Mouse (Mus musculus) intestine, postnatal 0 days (tissue): ENCODE data around the gene Fgfr2. TPM values are rescaled to one million over a fixed set of nuclear protein-coding genes. Genes with fewer than 3 reads are reported as not detected.

Experiments used
- ATAC-seq: fragments of 200-750 bp; cut with Nextera tagmentation; 2 replicates; pipeline ENCODE4 v1.8.0; 2017; ENCODE audit warnings: mild to moderate bottlenecking, moderate TSS enrichment, moderate library complexity
- H3K27ac ChIP-seq: fragments of 300-500 bp; sonication (generic); 2 replicates; pipeline ENCODE4 v1.5.1; 2014; ENCODE audit warnings: mild to moderate bottlenecking, low read depth, low read length, moderate library complexity
- H3K27me3 ChIP-seq: fragments of 300-500 bp; sonication (generic); replicated peaks from 2 replicates; pipeline ENCODE4 v1.6.1; 2014; ENCODE audit warnings: low read length, mixed read lengths; ENCODE audit not compliant: control insufficient read depth, insufficient read depth
- H3K36me3 ChIP-seq: fragments of 300-500 bp; sonication (generic); 2 replicates; pipeline ENCODE4 v1.6.1; 2014; ENCODE audit warnings: mild to moderate bottlenecking, moderate library complexity; ENCODE audit not compliant: control insufficient read depth, insufficient read depth
- H3K4me1 ChIP-seq: fragments of 300-500 bp; sonication (generic); replicated peaks from 2 replicates; pipeline ENCODE4 v1.6.1; 2014; ENCODE audit warnings: antibody characterized with exemption, low read length, mixed read lengths; ENCODE audit not compliant: control insufficient read depth, insufficient read depth
- H3K4me2 ChIP-seq: fragments of 300-500 bp; sonication (generic); replicated peaks from 2 replicates; pipeline ENCODE4 v1.6.1; 2014; ENCODE audit warnings: low read depth, mild to moderate bottlenecking, moderate library complexity
- H3K4me3 ChIP-seq: fragments of 300-500 bp; sonication (generic); 2 replicates; pipeline ENCODE4 v1.5.1; 2014; ENCODE audit warnings: low read depth, low read length
- H3K9ac ChIP-seq: fragments of 300-500 bp; sonication (generic); 2 replicates; pipeline ENCODE4 v1.6.1; 2014; ENCODE audit warnings: mild to moderate bottlenecking, low read depth, low read length
- H3K9me3 ChIP-seq: fragments of 300-500 bp; sonication (generic); 2 replicates; pipeline ENCODE4 v1.6.1; 2016; ENCODE audit warnings: mixed run types; ENCODE audit not compliant: control insufficient read depth
- CTCF ChIP-seq: sonication (generic); IDR thresholded peaks from 2 replicates; pipeline ENCODE4 v1.5.1; 2016; ENCODE audit warnings: low read depth, mild to moderate bottlenecking, control low read depth, antibody characterized with exemption, moderate library complexity
- WGBS: fragments of 180-500 bp; shearing (Covaris S2); extraction: QIAGEN DNeasy Blood & Tissue Kit; methylation state at CpG from one replicate; pipeline ENCODE4 v1.1.7; 2014; 5-methylcytosine and 5-hydroxymethylcytosine counted together
- polyA plus RNA-seq: library from polyadenylated mRNA; unstranded; fragments of >200 nt; fragmentation: Nextera tagmentation; extraction: Ambion mirVana; gene quantifications from 2 replicates; pipeline ENCODE4 v1.2.1, GENCODE M21; 2015

Gene Fgfr2
- polyA plus RNA-seq, 1 experiment from 2014 or later = 29.5 TPM

DNA sequence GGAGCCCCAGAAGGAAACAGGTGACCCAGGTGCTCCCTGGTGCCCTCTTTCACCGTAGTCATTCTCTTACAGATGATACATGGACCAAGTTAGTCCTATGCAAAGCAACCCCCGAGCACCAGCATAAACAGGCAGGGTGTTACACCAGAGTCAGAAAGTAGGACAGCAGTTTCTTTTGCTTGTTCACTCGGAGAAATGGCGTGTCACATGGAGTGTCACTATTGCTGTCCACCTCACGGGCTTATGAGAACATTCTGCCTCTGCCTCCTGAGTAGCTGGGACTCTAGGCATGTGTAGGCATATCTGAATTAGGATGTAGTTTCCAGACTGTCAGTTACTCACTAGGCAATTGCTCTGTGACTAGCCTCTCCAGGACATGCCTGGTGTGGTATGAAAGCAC lies 1109.2 kb downstream of the Fgfr2 start:
- H3K9ac ChIP-seq = no peak overlapping the region
- 83% methylated on average over 5 of the region's 5 CpGs for WGBS

DNA sequence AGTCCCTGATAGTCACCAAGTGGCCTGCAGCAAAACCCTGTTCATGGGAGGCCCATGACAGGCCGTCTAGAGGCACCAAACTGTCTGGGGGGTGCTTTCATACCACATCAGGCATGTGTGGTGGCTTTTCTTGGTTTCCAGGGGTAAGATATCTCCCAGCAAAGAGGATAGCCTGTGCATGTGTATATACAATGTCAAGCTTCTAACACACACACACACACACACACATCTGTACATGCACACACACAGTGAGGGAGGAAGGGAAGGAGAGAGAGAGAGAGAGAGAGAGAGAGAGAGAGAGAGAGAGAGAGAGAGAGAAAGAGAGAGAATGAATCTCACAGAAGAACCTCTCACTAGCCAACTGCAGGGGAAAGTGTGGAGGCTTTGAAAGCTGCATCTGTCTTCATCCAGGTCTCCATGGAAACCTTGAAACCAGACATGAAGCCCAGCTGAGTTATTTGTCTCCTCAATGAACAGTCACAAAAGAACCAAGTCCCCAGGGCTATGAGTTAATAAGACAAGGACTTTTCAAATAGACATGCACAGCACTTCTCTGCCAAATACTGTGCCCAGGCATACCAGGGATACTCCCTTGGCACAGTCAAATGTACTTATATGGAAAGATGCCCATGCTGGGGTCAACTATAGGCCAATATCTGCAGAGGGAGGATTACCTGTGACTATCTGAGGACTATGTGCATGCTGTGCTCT lies 1110.0 kb downstream of the Fgfr2 start:
- Histone ChIP-seq H3K4me2 (no peak overlapping the region), H3K36me3 (no peaks in the 10 kb centered on the region), H3K9me3 (no peaks in the 10 kb centered on the region), H3K4me1 (no peaks in the 10 kb centered on the region), H3K9ac (no peak overlapping the region), H3K27ac (no peak overlapping the region), H3K27me3 (peaks cover 6% of the 10 kb centered on the region; the same call in 1 of the 2 replicates), H3K4me3 (no peak overlapping the region)
- WGBS = 42% methylated on average over 1 of the region's 1 CpGs
- no peak for ATAC-seq
- no peak for TF ChIP-seq CTCF

More for the DNA sequence above, 1109.2 kb downstream of the Fgfr2 start:
- ATAC-seq = no peak
- no peak overlapping the region for H3K4me2 ChIP-seq
- H3K4me3 ChIP-seq = no peak overlapping the region
- peaks cover 14% of the 10 kb centered on the region for H3K27me3 ChIP-seq
- H3K36me3 ChIP-seq = no peaks in the 10 kb centered on the region
- H3K9me3 ChIP-seq = no peaks in the 10 kb centered on the region
- no peak overlapping the region for H3K27ac ChIP-seq
- TF ChIP-seq CTCF = no peak
- H3K4me1 ChIP-seq = no peaks in the 10 kb centered on the region

DNA sequence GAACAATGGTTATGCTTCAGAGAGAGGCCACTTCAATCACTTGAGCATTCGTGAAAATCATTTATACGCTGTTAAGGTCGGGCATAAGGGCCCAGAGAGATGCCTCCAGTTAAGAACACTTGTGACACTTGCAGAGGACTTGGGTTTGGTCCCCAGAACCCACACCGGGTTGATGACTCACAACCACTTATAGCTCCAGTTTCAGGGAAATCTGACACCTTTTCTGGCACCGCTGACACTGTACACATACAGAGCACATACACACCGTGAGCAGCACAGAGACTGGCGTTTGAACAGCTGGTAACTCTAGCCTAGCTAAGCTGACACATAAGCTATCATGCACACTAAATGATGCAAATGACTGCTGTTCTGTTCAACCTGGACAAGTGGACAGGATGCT lies 1114.1 kb downstream of the Fgfr2 start:
- Histone ChIP-seq H3K27ac (no peak overlapping the region), H3K4me1 (no peaks in the 10 kb centered on the region), H3K27me3 (0 out of 2 replicates have a peak, but pooled peaks cover 6% of the 10 kb centered on the region), H3K4me3 (no peak overlapping the region), H3K9ac (no peak overlapping the region), H3K36me3 (no peaks in the 10 kb centered on the region), H3K9me3 (no peaks in the 10 kb centered on the region), H3K4me2 (no peak overlapping the region)
- no peak for ATAC-seq
- no peak for TF ChIP-seq CTCF
- 74% methylated on average over 7 of the region's 7 CpGs for WGBS

DNA sequence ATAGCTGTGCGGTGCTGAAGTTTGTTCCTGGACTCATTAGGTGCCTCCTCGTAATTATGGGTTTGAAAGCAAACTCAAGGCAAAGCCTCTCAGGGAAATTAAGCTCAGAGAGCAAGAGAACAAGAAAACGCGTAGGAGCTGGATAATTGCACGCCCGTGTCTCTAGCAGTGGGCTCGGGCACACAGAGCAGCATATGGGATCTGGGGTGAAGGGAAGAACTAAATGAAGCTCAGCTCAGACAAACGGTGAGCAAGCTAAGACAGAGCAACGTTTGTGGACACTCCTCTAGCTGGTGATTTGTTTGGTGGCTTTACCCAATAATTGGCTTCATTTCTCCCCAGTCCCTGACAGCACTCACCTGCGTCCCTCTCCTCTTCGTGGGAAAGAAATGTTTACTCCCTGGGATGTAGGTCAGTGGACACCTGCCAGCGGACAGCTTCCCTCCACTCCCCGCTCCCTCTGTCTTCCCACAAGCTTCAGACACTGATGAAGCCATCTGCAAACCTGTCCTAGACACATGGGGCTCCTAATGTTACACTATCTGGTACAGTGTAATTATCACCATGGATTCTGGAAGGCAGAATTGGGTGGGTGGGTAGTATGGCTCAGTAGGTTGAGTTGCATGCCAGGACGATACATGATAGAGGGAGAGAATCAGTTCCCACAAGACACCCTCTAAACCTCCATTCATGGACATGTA lies 1117.0 kb downstream of the Fgfr2 start:
- Histone ChIP-seq H3K4me1 (no peaks in the 10 kb centered on the region), H3K36me3 (no peaks in the 10 kb centered on the region), H3K9ac (no peak overlapping the region), H3K9me3 (no peaks in the 10 kb centered on the region), H3K27ac (no peak overlapping the region), H3K4me3 (no peak overlapping the region), H3K4me2 (no peak overlapping the region), H3K27me3 (0 out of 2 replicates have a peak, but pooled peaks cover 3% of the 10 kb centered on the region)
- no peak for ATAC-seq
- no peak for TF ChIP-seq CTCF
- 70% methylated on average over 14 of the region's 14 CpGs for WGBS

DNA sequence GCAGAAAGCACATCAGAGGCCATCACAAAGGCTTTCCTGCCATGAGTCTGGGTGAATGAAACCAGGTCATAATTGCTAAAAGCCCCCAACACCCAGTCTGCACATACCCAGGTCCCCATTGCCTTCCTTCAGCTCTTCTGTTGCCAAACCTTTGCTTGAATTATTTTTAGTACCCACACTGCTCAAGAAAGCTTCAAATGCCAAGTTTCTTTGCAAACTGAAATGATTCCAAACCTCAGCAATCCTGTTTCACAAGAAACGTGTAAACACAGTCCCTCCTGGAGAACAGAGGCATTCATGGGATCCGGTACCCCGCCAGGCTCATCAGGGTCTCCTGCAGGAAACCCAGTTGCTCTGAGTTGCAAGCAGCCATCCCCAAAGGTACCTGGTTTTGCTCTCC lies 1130.3 kb downstream of the Fgfr2 start:
- Histone ChIP-seq H3K4me2 (no peak overlapping the region), H3K9me3 (no peaks in the 10 kb centered on the region), H3K27ac (no peak overlapping the region), H3K36me3 (no peaks in the 10 kb centered on the region), H3K4me3 (no peak overlapping the region), H3K4me1 (no peaks in the 10 kb centered on the region), H3K27me3 (no peaks in the 10 kb centered on the region), H3K9ac (no peak overlapping the region)
- ATAC-seq = no peak
- TF ChIP-seq CTCF = no peak
- WGBS = 57% methylated on average over 3 of the region's 3 CpGs

DNA sequence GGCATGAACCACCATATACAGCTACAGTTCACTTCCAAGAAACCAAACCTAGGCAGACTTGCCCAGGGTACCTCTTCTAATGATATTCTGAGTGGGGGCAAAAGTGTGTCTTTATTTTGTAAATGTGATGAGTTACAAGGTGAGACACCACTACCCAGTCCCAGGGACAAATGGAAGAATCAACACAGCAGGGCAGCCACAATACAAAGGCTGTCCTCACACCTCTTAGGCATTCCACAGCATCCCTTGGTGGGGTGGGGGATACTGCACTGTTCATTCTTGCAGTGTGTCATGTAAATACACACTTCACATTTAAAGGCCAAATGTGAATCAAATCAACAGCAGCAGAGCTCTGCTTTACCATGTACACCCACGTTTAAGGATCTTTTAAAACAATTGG lies 1130.9 kb downstream of the Fgfr2 start:
- Histone ChIP-seq H3K4me1 (no peaks in the 10 kb centered on the region), H3K4me3 (no peak overlapping the region), H3K4me2 (no peak overlapping the region), H3K9ac (no peak overlapping the region), H3K27me3 (no peaks in the 10 kb centered on the region), H3K9me3 (no peaks in the 10 kb centered on the region), H3K27ac (no peak overlapping the region), H3K36me3 (no peaks in the 10 kb centered on the region)
- WGBS = 44% methylated on average over 1 of the region's 1 CpGs
- TF ChIP-seq CTCF = no peak
- ATAC-seq = no peak
